Mouse (Mus musculus): Measurements from ENCODE around the gene Cby3.

GRCm38 (mm10) chr11:50354162-50354561 lies at the start of gene Cby3:
- TF ChIP-seq CTCF (IDR thresholded peaks at IDR 0.05; ENCODE audit: low read depth) (peak; percentile 35), EP300 (IDR thresholded peaks at IDR 0.05; ENCODE audit: low read depth) (no peak)

Measured in liver, postnatal 0 days (tissue).